Mouse (Mus musculus): ENCODE data around the gene Arhgap9. TPM values are rescaled to one million over a fixed set of nuclear protein-coding genes. Genes with fewer than 3 reads are reported as not detected.
A peak's percentile ranks its signal among the peaks of the same experiment; 100 is the strongest.
"Not testable (repeated sequence)": the region's sequence is repeated elsewhere in the genome, so short reads cannot be mapped to it uniquely, and the experiment has no call there.

Gene Arhgap9
- total RNA-seq, 4 experiments from 2014 or later: 0.60 to 4.6 (median 2.2) TPM

DNA sequence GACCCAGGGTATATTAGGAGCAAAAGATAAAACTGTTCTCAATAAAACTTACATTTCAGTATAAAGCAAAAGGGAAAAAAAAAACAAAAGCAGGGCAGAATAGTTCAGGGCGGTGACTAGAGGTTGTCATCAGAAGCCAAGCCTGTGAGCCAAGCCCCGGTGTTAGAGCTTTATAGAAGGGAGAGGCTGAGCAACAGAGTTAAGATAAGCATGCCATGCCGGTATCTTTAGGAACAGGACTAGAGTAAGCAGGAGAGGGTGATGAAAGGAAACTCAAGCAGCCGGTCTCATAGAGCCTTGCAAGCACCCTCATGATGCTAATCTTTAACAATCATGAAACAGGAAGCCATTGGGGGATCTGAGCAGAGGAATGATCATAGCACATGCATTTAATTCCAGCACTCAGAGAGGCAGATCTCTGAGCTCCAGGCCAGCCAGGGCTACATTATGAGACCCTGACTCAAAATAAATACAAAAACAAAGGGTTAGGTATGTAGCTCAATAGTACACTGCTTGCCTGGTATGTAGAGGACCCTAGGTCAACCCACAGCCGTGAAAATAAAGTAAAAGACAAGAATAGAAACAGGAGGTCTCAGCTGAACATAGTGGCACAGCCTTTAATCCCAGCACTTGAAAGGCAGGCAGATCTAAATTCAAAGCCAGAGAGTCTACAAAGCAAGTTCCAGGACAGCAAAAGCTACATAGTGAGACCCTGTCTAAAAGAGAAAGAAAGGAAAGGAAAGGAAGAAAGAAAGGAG, 29.7 kb upstream of the Arhgap9 start:
- no peak for DNase-seq (ENCODE audit: low spot score in 2 of 2)

DNA sequence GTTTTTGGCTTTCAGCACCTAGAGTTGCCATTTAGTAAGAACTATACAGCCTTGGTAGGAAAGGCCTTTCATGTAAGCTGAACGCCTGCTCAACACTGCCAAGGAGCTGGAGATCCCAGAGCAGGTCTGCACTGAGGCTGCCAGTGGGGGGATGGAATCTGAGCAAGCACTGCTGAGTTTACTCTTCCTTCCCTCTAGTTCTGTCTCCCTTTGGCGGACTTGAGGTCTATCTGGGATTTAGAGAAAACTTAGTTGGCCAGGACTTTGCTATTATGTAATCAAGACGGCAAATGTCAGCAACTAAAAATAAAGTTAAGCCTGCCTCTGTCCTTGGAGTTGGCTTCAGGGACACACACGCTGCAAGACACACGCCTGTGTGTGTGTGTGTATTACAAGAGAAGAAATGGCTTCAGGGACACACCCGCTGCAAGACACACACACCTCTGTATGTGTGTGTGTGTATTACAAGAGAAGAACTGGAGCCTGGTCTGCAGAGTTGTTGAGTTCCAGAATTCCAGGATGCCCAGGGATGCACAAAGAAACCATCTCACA, 28.7 kb upstream of the Arhgap9 start:
- DNase-seq (ENCODE audit: low spot score in 2 of 2): no peak

DNA sequence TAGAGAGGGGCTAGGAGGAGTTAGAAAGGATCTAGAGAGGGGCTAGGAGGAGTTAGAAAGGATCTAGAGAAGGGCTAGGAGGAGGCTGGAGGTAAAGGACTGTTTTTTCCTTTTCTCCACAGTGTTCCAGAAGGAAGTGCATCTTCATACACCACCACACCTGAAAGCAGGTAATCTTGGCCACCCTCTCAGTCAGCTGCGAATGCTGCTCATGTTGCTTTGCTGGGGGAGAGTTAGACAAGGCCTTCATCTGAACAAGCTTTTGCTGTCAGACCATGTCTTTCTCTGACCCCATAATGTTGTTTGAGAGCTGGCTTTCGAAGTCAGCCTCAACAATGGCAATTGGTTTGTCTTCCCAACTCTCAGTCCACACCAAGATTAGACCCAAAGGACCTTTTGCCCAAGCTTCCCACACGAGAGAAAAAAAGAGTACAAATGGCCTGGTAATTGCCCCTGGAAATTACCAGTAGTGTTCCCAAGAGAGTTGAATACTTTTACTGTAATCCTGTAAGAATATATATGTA, 28.1 kb upstream of the Arhgap9 start:
- DNase-seq (ENCODE audit: low spot score in 2 of 2): no peak

DNA sequence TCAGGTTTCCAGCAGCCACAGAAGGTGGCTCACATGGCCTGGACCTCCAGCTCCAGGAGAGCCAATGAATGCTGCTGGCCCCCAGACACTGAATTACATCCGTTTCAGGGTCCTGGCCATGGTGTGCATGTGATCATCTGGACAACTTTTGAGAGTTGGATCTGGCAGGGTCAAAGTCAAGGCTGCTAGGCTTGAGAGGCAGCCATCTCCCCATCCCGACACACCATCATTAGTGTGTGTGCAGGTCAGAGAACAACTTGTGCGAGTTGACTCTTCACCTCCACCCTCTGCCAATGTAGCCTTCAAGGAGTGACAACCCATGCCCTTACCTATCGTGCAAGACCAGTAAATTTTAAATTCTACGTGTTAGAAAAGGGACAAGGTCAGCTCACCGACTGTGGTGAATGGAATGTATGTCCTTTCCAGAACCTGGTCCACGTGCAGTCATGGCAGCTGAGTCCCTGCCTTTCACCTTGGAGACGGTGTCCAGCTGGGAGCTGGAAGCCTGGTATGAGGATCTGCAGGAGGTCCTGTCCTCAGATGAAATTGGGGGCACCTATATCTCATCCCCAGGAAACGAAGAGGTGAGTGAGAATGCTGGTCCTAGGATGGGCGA, 26.8 kb upstream of the Arhgap9 start:
- no peak for DNase-seq (ENCODE audit: low spot score in 2 of 2)

DNA sequence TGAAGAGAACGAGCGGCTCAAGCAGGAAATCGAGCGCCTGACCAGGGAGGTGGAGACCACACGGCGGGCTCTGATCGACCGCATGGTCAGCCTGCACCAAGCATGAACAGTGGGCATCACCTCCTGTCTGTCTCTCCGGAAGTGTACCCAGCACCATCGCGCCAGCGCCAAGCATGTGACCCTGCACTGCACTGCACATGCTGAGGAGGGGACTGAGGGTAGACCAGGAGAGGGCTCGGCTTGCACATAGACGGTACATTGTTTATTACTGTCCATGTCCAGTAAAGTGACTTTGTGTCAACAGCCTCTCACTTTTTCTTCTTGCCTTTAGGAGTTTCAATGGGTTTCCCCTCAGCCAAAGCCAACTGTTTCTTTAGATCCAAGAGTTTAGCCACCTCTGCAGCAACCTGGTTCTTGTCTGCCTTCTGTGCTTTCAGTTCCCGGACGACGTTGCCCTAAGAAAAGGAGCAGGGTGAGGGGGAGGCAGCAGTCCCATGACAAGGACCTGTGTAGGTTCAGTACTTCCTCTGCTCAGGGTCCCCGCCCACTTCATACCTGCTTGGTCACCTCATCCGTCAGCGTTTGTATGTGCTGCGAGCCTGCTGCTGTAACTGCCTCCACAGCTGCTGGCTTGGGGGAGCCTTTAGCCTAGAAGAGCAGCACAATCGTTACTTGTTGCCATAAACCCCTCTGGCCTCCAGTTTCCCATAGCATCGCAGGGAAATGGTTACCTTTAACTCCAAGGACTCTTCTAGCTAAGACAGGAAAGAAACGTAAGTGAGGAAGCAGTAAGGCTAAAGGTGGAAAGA, 25.6 kb upstream of the Arhgap9 start:
- no peak for DNase-seq (ENCODE audit: low spot score in 2 of 2)

DNA sequence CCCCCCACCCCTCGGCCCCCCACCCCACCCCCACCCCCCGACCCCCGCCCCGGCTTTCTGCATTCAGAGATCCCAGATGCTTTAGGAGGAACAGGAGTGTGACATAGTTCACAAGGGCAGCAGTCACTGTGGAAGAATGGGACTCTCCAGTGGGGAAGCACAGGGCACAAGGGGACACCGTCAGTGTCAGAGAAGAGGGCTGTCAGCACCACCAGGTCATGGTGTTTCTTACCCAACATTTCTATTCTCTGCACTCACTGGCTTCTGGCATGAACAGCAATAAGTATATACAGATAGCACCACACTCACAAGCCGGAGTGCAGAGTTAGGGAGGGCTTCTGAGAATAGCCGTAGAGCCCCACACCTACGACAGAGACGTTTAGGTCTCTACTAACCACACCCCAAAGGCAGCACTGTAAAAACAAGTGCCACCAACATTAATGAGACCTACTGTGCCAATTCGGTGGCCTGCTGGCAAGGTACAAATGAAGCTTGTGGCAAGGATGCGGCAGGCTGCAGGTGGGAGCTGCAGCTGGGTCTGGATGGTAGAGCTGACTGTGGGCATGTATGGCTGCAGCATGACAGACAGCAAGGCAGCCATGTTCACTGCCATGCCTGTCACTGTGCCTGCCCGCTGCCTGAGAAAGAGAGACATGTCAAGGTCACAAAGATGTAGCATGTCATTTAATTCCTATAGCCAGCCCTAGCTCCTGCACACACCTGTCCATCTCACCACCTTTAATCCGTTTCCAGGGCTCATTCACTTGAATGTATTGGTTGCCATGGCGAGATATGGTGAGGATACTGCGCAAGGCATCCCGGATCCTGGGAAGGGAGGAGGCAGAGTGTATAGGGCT, 24.5 kb upstream of the Arhgap9 start:
- DNase-seq (ENCODE audit: low spot score in 2 of 2): no peak

DNA sequence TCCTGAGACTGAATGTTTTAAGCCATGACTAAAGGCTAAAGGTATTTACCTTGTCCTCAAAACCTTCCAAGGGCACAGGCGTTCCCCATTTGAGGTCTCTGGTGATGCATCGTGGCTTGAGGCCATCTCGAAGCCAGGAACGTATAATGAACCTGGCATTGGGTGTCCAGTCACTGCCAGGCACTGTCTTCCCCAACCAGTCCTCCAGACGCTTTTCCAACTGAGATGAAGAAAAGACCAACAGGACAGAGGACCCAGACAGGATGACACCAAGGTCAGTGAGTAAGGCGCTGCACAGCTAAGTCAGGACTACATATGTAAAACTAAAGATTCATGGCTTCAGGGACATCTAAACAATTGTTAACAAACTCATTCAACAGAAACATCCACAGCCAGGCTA, 21.4 kb upstream of the Arhgap9 start:
- no peak for DNase-seq (ENCODE audit: low spot score in 2 of 2)

DNA sequence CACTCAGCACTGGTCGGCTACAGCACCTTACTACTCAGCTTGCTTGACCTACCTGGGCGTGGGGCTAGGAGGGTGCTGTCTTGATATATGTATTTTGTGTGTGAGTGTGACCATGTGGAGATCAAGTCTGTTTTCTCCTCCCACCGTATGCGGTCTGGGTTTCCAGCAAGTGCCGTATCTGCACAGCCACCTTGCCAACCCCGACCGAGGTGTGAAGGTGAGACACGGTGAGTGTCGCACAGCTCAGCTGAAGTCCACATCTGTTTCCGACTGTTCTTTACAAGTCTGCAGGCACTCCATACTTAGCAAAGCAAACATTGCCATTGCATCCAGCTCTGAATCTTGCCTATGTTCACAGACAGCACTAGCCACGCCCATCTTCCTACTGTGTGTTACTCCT, 18.6 kb upstream of the Arhgap9 start:
- DNase-seq (ENCODE audit: low spot score in 2 of 2): no peak

DNA sequence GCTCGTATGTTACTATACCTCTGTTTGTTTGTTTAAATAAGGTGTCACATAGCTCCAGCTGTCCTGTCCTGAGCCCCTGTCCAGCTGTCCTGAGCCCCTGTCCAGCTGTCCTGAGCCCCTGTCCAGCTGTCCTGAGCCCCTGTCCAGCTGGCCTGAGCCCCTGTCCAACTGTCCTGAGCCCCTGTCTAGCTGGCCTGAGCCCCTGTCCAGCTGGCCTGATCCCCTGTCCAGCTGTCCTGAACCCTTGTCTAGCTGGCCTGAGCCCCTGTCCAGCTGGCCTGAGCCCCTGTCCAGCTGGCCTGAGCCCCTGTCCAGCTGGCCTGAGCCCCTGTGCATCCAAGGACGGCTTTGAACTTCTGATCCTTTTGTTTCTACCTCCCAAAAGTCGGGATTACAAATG, 12.6 kb upstream of the Arhgap9 start:
- not testable (repeated sequence) for DNase-seq (ENCODE audit: low spot score in 2 of 2)

DNA sequence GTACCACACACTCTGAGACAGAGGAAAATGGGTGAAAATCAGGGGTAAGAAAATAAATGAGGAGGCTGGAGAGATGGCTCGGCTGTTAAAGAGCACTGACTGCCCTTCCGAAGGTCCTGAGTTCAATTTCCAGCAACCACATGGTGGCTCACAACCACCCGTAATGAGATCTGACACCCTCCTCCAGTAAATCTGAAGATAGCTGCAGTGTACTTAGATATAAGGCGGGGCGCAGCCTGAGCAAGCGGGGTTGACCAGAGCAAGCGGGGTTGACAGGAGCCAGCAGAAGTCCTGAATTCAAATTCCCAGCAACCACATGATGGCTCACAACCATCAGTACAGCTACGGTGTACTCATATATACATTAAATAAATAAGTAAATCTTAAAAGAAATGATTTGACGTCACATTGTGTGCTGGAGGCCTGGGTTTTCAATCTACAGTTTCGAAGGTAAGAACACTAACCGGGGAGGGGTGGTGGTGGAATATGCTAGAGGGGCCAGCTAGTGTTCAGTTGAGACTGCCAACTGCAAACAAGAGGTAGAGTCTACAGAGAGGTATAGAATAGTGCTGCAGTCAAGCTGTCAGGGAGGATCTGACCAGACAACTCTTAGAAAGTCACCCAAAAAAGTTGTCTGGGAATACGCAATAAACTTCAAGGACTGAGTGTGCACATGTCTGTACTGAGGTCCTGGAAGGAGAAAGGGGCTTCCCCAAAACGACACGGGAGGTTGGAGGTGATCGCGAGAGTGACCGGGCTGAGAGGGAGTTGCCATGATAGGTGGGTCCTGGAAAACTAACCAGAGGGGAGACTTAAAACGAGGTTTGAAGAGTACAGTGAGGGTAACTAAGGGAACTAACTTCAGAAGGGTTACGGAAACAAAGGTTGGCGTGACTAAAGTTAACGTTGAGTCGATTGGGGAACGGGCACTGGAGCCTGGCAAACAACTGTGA, 11.0 kb upstream of the Arhgap9 start:
- DNase-seq (ENCODE audit: low spot score in 2 of 2): no peak

DNA sequence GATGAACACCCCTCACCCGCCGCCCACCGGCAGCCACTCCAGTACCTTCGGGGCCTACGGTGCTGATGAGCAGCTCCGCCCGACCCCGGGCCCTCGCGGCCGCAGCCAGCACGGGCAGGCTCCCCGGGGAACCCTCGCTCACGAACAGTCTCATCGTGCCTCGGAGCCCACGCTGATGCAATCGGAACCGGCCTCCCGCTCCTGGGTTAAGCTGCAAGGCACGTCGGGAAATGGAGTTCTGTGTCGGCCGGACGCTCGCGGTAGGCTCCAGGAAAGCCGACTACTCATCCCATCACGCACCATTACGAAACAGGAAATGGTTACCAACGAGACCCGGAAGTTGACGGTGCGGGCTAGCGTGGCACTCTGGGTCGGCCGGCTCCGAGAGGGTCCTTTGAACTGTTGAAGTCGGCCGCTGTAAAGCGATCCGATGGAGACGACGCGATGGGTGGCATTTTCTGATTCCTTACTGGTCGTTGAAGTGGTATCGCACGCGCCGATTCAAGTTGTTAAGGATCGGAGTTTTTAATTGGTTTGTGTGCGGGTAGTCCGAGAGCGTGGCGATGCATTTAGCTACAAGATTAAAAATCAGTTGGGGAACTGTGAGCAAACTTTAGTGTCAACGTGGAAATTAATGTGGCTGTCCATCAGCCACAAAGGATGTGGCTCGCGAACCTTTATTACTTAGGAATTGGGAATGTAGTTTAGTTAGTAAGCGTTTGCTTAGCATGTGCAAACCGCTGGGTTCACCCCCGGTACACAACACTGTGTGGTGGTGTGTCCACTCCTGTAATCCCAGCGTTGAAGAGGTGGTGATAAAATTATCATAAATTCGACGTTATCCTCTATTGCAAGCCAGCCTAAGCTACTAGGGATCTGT, 10.0 kb upstream of the Arhgap9 start, which contains the start of gene Mars:
Gene Mars (minus strand): TSS at position 311 of the 880 bp plus-strand sequence.
- peak; percentile 95 for DNase-seq (ENCODE audit: low spot score in 2 of 2)

DNA sequence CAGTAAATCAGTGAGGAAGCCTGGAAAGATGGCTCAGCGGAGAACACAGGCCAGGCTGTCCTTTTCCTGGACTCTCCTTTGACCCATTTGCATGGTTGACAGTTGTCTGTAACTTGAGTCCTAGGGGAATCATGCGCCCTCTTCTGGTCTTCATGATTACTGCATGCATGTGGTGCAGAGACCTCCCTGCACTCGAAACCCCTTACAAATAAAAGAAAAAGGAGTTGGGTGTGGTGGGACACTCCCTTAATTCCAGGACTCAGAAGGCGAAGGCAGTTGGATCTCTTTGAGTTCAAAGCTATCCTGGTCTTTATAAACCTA, 9.4 kb upstream of the Arhgap9 start:
- peak; percentile 57 to 82 for DNase-seq (ENCODE audit: low spot score in 2 of 2)

DNA sequence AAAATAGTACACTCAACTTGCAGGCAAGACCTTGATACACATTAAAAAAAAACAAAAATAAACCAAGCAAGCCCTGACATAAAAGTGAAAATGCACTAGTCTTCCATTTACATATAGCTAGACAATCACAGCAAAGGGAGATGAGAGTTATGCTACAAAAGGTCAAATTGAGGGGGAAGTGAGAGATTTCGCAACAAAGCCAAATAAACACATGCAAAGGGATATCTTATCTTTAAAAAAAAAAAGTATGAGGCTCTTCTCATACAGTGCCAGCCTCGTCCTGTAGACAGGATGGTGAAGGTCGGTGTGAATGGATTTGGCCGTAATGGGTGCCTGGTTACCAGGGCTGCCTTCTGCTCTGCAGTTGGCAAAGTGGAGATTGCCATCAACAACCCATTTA, 8.9 kb upstream of the Arhgap9 start:
- DNase-seq (ENCODE audit: low spot score in 2 of 2): no peak

DNA sequence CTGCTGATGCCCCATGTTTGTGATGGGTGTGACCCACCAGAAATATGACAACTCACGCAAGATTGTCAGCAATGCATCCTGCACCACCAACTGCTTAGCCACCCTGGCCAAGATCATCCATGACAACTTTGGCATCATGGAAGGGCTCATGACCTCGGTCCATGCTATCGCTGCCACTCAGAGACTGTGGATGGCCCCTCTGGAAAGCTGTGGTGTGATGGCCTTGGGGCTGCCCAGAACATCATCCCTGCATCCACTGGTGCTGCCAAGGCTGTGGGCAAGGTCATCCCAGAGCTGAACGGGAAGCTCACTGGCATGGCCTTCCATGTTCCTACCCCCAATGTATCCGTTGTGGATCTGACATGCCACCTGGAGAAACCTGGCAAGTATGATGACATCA, 8.2 kb upstream of the Arhgap9 start:
- DNase-seq (ENCODE audit: low spot score in 2 of 2): not testable (repeated sequence)

DNA sequence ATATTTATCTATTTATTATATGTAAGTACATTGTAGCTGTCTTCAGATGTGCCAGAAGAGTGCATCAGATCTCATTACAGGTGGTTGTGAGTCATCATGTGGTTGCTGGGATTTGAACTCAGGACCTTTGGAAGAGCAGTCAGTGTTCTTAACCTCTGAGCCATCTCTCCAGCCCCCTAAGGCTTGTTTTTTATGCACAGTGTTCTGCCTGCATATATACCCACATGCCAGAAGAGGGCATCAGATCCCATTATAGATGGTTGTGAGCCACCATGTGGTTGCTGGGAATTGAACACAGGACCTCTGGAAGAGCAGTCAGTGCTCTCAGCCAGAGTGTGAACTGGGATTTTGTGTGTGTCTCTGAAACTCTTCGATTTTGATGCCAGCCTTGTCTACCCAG, 6.8 kb upstream of the Arhgap9 start:
- not testable (repeated sequence) for DNase-seq (ENCODE audit: low spot score in 2 of 2)

DNA sequence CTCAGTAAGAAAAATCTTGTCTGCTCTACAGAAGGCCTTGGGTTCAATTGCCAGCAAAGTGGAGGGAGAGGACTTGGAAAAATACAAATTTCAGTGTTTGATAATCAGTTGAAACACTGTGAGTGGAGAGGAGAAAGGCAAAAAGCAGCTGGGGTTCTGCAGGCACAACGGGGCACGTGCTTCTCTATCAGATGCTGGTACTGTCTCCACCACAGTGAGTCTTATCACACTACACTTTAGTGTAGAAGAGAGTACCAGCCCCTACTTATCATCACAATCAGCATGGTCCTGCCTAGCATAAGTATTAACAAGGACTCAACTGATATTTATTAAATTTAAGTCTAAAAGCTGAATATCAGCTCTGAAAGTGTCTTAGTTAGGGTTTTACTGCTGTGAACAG, 4.5 kb upstream of the Arhgap9 start:
- no peak for DNase-seq (ENCODE audit: low spot score in 2 of 2)

DNA sequence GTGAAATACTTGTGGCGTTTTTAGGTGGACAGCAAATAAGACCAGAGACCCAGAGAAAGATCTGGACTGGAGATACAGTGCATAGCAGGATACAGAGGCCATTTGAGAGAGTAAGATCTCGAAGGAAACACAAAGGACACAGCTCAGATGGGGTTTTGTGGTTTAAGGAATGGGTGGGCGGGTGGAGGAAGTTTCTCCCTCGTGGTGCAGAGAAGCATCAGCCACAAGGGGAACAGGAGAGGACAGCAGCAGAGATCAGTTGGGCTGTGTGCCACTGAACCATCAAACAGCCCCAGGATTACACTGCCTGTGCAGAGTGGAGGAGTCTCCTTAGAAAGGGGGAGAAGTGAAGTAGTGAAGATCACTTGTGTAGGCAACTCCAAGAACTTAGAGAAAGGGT, 3.8 kb upstream of the Arhgap9 start:
- DNase-seq (ENCODE audit: low spot score in 2 of 2): no peak

DNA sequence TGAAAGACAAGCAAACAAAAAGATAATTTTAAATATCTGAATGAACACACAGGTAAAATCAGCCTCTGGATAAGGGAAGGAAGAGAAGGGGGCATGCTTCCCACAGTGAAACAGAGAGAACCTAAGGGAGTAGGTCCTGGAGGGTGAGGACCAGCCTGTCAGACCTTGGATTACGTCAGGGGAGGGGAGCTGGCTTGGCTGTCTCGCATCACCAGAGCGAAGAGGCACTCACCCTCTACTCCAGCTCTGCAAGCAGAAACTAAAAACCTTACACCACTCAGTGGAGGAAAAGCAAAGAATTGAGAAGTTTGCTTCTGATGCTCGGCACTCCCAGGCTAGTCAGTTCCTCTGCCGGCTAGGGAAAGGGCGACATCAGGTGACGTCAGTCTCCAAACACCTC, 1.8 kb upstream of the Arhgap9 start:
- no peak for DNase-seq (ENCODE audit: low spot score in 2 of 2)

DNA sequence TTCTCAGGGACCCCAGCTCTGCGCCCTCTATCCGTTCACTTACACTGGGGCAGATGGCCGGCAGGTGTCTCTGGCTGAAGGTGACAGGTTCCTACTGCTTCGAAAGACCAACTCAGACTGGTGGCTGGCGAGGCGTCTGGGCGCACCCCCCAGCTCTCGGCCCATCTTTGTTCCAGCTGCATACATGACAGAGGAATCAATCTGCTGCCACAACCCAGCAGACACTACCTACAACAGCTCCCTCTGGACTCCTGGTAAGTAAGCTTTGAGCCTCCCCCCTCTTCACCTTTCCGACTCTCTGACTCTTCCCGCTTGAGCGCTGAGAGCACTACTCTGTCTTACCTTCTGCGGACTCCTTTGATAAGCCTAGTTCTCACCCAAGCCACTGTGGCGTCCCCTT, 414 bp downstream of the Arhgap9 start:
- no peak for DNase-seq (ENCODE audit: low spot score in 2 of 2)

Measured in layer of hippocampus, adult 8-10 months (tissue).